Mouse (Mus musculus) heart, adult 18-20 months (tissue): ENCODE measurements around the gene Mrpl36. TPM values are rescaled to one million over a fixed set of nuclear protein-coding genes. Genes with fewer than 3 reads are reported as not detected.

Experiments used
- DNase-seq, 2 experiments: peaks; one replicate each; pipeline ENCODE4 v3.0.0; 2021 to 2022; ENCODE audit warnings: mixed read lengths in 1 of 2
- total RNA-seq, 2 experiments: library from RNA; stranded (reverse); gene quantifications; 2 replicates each; pipeline ENCODE4 v1.2.3; 2021

Mrpl36 gene
- total RNA-seq, 2 experiments from 2014 or later = 57.0 to 61.7 TPM

DNA sequence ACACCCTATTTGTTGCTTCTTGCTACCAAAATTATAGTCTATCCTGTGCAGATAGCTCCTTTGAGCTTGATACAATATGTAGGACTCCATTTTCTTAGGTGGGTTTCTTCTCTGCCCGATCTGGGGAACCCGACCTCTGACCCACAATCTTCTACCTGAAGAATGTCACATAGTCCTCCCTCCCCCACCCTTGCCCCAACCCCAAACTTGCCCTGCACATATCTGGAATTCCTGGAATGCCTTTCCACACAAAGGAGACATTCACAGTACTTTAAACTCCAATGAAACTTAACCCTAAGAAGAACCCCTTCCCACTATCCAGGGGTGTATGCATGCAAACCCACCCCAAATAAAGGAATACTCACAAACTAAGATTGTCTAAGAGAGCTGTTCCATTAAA, 17.8 kb downstream of the Mrpl36 start:
- no peak for DNase-seq

DNA sequence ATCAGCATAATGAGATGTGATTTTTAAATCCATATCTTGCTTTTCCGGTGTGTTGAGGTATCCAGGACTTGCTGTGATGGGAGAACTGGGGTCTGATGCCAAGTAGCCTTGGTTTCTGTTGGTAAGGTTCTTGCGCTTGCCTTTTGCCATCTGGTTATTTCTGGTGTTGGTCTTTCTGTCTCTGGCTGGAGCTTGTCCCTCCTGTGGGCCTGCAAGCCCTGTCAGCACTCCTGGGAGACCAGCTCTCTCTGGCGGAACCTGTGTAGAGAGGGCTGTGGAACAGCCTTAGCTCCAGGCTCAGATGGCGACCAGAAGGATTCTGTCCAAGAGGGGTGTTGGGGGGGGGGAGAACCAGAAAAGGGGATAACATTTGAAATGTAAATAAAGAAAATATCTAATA, 18.4 kb downstream of the Mrpl36 start:
- DNase-seq = no peak

GRCm38 (mm10) chr13:73347171-73347570, 18.9 kb downstream of the Mrpl36 start:
- DNase-seq = no peak

GRCm38 (mm10) chr13:73347922-73348650, 19.8 kb downstream of the Mrpl36 start:
- DNase-seq = no peak

DNA sequence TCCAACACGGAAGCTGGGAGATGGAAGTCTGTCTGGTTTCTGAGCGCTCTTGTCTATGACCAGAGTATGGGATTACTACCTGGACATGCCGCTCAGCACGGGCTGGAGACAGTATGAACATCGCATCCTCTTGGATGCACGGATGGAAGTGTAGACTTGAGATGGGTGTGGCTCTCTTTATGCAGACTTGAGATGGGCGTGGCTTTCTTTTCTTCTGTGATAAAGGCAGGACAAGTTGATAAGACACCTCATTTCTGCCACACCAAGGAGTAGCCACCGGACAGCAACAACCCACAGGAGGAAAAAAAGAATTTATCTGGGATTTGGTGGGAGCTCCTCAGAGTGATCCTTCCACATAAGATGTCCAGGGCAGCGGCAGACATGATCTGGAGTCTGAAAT, 22.4 kb downstream of the Mrpl36 start:
- DNase-seq = no peak

DNA sequence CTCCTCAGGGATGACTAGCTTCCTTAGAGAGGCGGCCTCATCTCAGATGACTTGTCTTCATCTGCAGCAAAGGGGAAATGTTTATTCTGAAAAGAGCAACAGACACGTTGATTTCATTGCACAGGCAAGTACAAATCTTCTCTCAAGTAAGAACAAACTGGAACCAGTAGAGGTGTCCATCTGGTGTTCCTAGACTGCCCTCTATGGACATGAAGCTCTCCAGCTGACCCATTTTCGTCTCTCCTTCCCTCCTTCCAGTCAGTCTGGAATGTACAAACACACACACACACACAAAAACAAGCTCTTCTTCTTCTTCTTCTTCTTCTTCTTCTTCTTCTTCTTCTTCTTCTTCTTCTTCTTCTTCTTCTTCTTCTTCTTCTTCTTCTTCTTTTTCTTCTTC, 23.6 kb downstream of the Mrpl36 start:
- DNase-seq = peak; percentile 11 to 28

DNA sequence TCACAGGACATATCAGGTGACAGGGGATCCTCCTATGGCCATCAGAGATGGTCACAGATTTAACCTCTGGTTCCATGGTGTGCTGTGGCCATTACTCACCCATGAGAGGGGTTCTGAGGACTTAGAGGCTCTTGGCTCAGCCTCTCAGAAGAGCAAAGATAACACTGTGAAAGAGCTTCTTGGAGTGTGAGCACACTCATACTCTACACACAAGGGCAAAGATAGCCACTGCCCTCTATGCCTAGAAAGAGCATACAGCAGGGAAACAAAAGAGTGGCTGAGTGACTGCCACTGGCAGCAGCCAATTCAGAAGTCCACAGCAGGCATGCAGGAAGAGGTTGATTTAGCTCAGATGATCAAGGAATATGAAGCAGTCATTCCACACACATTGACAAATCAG, 24.2 kb downstream of the Mrpl36 start:
- no peak for DNase-seq

- no peak for DNase-seq
Observed at GRCm38 (mm10) chr13:73357106-73357505, 28.8 kb downstream of the Mrpl36 start.

DNA sequence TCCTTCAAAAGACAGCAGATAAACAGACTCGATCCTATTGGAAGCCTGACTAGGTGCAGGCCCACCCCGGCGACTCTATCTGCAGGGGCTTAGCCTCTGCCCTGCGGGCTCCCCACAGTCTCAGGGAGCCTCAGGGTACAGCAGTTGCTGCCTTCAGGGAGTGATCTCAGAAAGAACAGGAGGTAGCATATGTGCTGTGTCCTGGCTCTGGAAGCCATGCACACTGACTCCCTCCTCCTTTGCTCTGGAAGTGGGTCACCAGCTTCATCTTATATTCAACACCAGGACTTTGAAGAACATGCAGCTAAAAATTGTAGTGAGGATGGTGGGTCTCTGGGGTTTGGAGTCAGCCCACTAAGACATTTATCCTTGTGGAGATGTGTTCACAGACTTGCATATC, 45.1 kb downstream of the Mrpl36 start:
- DNase-seq = no peak

DNA sequence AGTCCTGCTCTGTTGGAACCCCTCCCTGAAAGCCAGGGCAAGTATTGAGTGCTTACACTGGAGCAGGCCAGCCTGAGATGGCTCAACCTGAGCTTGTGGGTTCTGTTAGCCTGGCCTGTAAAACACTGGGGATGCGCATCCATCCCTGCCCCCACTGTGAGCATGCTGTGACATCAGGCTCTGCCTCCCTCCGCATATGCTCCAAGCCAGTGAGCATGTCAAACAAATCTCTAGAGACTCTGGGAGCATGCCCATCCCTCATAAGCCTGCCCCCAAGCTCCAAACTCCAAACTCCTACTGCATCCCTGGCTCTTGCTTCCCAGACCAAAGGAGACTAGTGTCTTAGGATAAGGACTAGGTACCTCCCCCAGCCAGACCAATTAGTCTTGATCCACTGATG, 46.3 kb downstream of the Mrpl36 start:
- no peak for DNase-seq

DNA sequence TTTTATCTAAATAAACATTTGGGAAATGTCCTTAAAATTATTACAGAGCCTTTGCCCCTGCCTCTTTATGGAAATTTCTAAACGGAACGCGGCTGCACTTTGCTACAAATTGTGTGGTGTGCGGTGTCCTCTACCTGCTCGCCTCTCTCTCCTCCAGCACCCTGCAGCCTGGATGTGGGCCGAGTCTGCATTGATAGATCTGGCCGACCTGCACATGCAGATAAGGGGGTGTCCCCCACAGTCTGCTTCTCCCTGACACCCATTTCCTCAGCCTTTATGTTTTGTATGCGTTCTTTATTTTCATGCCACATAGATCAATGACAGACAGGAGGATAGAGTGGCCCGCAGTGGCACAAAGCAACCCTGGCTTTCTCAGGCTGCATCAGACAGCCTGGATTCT, 49.3 kb downstream of the Mrpl36 start:
- DNase-seq = no peak

Other genes with a start within 250 kb of the Mrpl36 start
- 10 to 100 TPM; 19.8 to 28.7 TPM for gene Irx4, start 68.0 kb upstream of the Mrpl36 start, total RNA-seq
- gene Ndufs6, start within 50 bp of the Mrpl36 start, total RNA-seq = 1,000 to 10,000 TPM; 1,249 to 1,336 TPM
- 10 to 100 TPM in 1 of 2 experiments, 1 to 10 TPM in 1; 9.0 to 10.8 TPM for gene Lpcat1, start 138.7 kb downstream of the Mrpl36 start, total RNA-seq
- gene Slc6a3, start 208.2 kb downstream of the Mrpl36 start, total RNA-seq = not detected